Mouse (Mus musculus): Measurements from ENCODE around the gene Kcnk3. TPM values are rescaled to one million over a fixed set of nuclear protein-coding genes. Genes with fewer than 3 reads are reported as not detected.
A peak's percentile ranks its signal among the peaks of the same experiment; 100 is the strongest.

Kcnk3 gene
- polyA plus RNA-seq, 1 experiment from 2014 or later, result 29.9 TPM

DNA sequence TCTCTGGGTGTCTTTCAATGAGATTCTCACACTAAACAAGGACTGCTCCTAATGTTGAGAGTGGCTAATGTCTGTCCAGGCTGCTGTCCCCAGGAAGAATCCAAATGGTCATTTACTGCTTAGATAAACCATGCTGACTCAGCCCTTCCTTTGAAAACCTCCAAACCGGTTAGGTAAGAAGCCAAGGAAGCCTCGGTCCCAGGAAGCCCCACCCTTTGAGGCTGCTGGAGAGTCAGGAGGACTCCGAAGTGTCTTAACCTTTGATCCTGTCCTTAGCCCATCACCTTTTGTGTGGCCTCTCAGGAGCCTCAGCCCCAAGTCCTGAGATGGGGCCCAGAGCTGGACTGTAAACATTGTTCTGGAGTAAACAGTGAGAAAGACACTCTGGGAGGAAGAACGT lies 61.6 kb downstream of the Kcnk3 start:
- H3K27ac ChIP-seq (ENCODE audit: low read depth), result no peak overlapping the region
- no peaks in the 10 kb centered on the region for H3K9me3 ChIP-seq (ENCODE audit: low read depth, low read length)
- no peak overlapping the region for H3K9ac ChIP-seq
- no peak for TF ChIP-seq CTCF (IDR thresholded peaks at IDR 0.05; ENCODE audit: low read depth)
- ATAC-seq (ENCODE audit: insufficient read depth) (no peak), DNase-seq (no peak)
- H3K4me2 ChIP-seq, result peak overlapping the region; percentile 93; the same call in 1 of the 2 replicates
- 49% methylated on average over 4 of the region's 4 CpGs for WGBS
- no peak overlapping the region for H3K4me3 ChIP-seq (ENCODE audit: low read depth, low read length)
- H3K36me3 ChIP-seq (ENCODE audit: insufficient read depth), result peaks cover under 1% of the 10 kb centered on the region; the same call in 1 of the 2 replicates
- H3K4me1 ChIP-seq (ENCODE audit: insufficient read depth), result no peaks in the 10 kb centered on the region
- H3K27me3 ChIP-seq (ENCODE audit: insufficient read depth, low read length), result no peaks in the 10 kb centered on the region

DNA sequence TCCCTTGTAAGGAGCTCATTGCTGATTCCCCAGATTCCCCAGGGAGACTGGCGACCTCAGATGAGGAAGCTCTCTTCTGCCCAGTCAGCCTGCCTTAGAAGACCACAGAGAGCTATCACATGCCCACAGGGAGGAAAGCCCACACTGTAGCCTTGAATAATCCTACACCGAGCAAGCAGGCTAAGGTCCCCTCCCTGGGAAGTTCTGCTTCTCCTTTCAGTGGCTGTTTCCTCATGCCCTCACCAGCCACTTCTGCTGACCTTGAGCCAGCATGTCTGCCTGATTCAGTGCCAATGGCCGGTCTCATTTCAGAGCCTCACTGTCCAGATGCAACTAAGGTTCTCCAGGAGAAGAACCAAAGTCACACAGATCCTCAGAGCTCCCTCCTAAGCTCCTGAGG lies 62.8 kb downstream of the Kcnk3 start:
- WGBS, result 80% methylated on average over 3 of the region's 3 CpGs
- Histone ChIP-seq H3K9ac (no peak overlapping the region), H3K27ac (ENCODE audit: low read depth) (no peak overlapping the region), H3K4me1 (ENCODE audit: insufficient read depth) (no peaks in the 10 kb centered on the region), H3K36me3 (ENCODE audit: insufficient read depth) (peaks cover 9% of the 10 kb centered on the region; the same call in 1 of the 2 replicates), H3K9me3 (ENCODE audit: low read depth, low read length) (no peaks in the 10 kb centered on the region), H3K4me2 (no peak overlapping the region), H3K27me3 (ENCODE audit: insufficient read depth, low read length) (no peaks in the 10 kb centered on the region), H3K4me3 (ENCODE audit: low read depth, low read length) (no peak overlapping the region)
- no peak for TF ChIP-seq CTCF (IDR thresholded peaks at IDR 0.05; ENCODE audit: low read depth)
- ATAC-seq (ENCODE audit: insufficient read depth), result no peak
- DNase-seq, result no peak

DNA sequence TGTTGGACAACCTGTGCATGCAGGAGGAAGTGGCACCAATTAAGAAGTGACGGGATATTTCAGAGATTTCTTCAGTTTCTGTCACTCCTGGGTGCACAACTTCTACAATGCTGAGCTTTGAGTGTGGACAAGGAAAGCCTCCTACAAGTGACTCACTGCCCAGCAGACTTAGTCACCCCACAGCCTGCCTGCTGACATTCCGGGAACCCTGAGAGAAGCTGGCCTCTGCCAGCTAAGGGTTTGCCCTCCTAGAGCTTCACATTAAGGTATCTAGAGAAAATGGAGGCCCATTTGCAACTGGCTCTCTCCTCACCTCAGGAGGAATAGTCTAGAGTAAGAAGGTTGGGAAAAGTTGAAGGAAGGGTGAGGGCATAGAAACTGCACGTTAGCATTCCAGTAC lies 63.6 kb downstream of the Kcnk3 start:
- Histone ChIP-seq H3K4me1 (ENCODE audit: insufficient read depth) (no peaks in the 10 kb centered on the region), H3K4me3 (ENCODE audit: low read depth, low read length) (no peak overlapping the region), H3K27me3 (ENCODE audit: insufficient read depth, low read length) (no peaks in the 10 kb centered on the region), H3K9ac (no peak overlapping the region), H3K36me3 (ENCODE audit: insufficient read depth) (peaks cover 16% of the 10 kb centered on the region; the same call in 1 of the 2 replicates), H3K27ac (ENCODE audit: low read depth) (no peak overlapping the region), H3K4me2 (no peak overlapping the region), H3K9me3 (ENCODE audit: low read depth, low read length) (no peaks in the 10 kb centered on the region)
- ATAC-seq (ENCODE audit: insufficient read depth) (no peak), DNase-seq (no peak)
- 85% methylated on average over 3 of the region's 3 CpGs for WGBS
- TF ChIP-seq CTCF (IDR thresholded peaks at IDR 0.05; ENCODE audit: low read depth), result no peak

DNA sequence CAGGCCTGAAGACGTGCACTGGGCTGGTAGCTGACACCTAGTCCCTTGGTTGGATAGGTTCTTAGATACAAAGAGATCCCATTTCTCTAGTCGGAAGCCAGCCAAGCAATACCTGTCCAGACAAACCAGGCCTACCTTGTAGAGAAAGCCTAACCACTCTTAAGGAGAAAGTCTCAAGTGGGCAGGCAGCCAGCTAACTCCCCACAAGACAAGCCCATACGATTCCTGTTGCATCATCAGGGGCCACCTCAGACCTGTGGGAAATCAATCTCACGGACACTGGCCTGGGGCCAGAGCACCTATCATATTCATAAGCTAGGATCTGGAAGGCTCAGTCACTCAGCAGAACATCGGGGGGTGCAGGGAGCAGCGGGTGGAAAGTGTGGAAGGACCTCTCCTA lies 65.3 kb downstream of the Kcnk3 start:
- no peak for DNase-seq
- no peak; the same call in 1 of the 2 replicates for ATAC-seq (ENCODE audit: insufficient read depth)
- no peak overlapping the region for H3K9ac ChIP-seq
- no peaks in the 10 kb centered on the region for H3K9me3 ChIP-seq (ENCODE audit: low read depth, low read length)
- no peaks in the 10 kb centered on the region for H3K4me1 ChIP-seq (ENCODE audit: insufficient read depth)
- no peak overlapping the region for H3K27ac ChIP-seq (ENCODE audit: low read depth)
- H3K4me3 ChIP-seq (ENCODE audit: low read depth, low read length), result no peak overlapping the region
- H3K4me2 ChIP-seq, result no peak overlapping the region
- no peaks in the 10 kb centered on the region for H3K27me3 ChIP-seq (ENCODE audit: insufficient read depth, low read length)
- no peak for TF ChIP-seq CTCF (IDR thresholded peaks at IDR 0.05; ENCODE audit: low read depth)
- peaks cover 33% of the 10 kb centered on the region; the same call in 1 of the 2 replicates for H3K36me3 ChIP-seq (ENCODE audit: insufficient read depth)
- 69% methylated on average over 6 of the region's 6 CpGs for WGBS

DNA sequence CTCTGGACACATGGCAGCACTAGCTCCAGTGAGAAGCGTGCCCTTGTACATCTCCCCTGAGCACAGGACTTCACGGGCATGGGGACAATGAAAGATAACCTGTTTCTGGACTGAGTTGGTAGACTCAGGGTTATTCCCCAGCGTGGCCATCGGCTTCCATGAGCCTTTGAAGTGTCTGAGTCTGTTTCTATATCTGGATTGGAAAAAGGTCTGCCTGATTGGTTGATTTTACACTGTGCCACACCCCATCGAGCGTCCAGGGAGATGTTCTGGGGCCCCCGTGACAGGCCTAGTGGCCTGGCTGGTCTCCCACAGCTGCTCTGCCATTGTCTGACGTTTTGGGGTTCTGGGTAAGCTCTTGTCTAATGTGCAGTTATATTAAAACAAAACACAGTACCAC lies 67.1 kb downstream of the Kcnk3 start:
- no peak for TF ChIP-seq CTCF (IDR thresholded peaks at IDR 0.05; ENCODE audit: low read depth)

DNA sequence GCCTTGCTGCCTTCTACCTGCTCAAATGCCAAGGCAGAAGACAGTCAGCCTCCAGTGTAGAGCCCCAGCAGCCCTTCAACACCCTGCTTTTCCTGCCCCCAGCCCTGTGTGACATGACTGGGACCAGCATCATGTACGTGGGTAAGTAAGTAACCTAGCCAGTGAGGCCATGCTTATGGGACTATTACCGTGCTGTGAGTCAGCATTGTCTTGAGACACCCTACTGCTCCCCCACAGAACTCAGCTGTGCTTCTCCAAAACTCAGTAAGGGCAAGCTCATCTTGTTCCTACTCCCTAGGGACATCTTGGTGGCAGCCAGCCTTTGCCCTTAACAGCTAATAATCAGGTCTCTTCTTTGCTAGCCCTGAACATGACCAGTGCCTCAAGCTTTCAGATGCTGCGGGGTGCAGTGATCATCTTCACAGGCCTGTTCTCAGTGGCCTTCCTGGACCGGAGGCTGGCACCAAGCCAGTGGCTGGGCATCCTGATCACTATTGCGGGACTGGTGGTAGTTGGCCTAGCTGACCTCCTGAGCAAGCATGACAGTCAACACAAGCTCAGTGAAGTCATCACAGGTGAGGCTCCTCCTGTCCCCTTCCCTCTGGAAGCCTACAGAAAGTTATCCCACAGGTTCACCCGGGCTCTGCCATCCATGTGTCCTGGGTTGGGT lies 67.7 kb downstream of the Kcnk3 start:
- no peak overlapping the region for H3K4me3 ChIP-seq (ENCODE audit: low read depth, low read length)
- 85% methylated on average over 6 of the region's 6 CpGs for WGBS
- peaks cover 34% of the 10 kb centered on the region; the same call in 1 of the 2 replicates for H3K36me3 ChIP-seq (ENCODE audit: insufficient read depth)
- H3K27ac ChIP-seq (ENCODE audit: low read depth), result no peak overlapping the region
- no peak for ATAC-seq (ENCODE audit: insufficient read depth)
- no peak for DNase-seq
- no peak overlapping the region for H3K4me2 ChIP-seq
- H3K9me3 ChIP-seq (ENCODE audit: low read depth, low read length), result no peaks in the 10 kb centered on the region
- H3K27me3 ChIP-seq (ENCODE audit: insufficient read depth, low read length), result no peaks in the 10 kb centered on the region
- TF ChIP-seq CTCF (IDR thresholded peaks at IDR 0.05; ENCODE audit: low read depth), result no peak
- H3K4me1 ChIP-seq (ENCODE audit: insufficient read depth), result no peaks in the 10 kb centered on the region
- no peak overlapping the region for H3K9ac ChIP-seq

More for the DNA sequence above, 67.1 kb downstream of the Kcnk3 start:
- H3K4me3 ChIP-seq (ENCODE audit: low read depth, low read length), result no peak overlapping the region
- H3K9me3 ChIP-seq (ENCODE audit: low read depth, low read length), result no peaks in the 10 kb centered on the region
- ATAC-seq (ENCODE audit: insufficient read depth), result no peak
- no peak for DNase-seq
- H3K27ac ChIP-seq (ENCODE audit: low read depth), result no peak overlapping the region
- H3K36me3 ChIP-seq (ENCODE audit: insufficient read depth), result peaks cover 34% of the 10 kb centered on the region; the same call in 1 of the 2 replicates
- H3K4me2 ChIP-seq, result no peak overlapping the region
- no peaks in the 10 kb centered on the region for H3K4me1 ChIP-seq (ENCODE audit: insufficient read depth)
- 79% methylated on average over 8 of the region's 8 CpGs for WGBS
- no peak overlapping the region for H3K9ac ChIP-seq
- no peaks in the 10 kb centered on the region for H3K27me3 ChIP-seq (ENCODE audit: insufficient read depth, low read length)

DNA sequence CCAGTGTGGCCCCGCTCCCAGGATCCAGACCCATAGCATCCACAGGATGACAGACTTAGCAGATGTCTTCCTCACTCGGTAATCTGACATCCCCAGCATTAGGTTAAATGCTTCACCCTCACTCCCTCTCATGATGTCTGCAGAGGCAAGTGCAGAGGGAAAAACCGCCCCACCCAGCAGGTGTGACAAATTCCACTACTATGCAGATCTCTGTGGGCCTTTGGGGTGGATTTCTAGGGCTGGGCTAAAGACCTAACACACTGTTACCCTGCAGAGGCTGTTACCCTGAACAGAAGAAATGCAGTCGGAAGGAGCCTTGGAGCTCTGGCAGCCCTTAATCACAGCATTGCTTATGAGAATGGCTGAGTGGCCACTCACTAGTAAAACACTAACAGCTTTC lies 71.1 kb downstream of the Kcnk3 start:
- H3K27me3 ChIP-seq (ENCODE audit: insufficient read depth, low read length), result no peaks in the 10 kb centered on the region
- no peak overlapping the region for H3K4me2 ChIP-seq
- no peaks in the 10 kb centered on the region for H3K4me1 ChIP-seq (ENCODE audit: insufficient read depth)
- no peak for ATAC-seq (ENCODE audit: insufficient read depth)
- TF ChIP-seq CTCF (IDR thresholded peaks at IDR 0.05; ENCODE audit: low read depth), result no peak
- H3K36me3 ChIP-seq (ENCODE audit: insufficient read depth), result peaks cover 34% of the 10 kb centered on the region; the same call in 1 of the 2 replicates
- H3K9ac ChIP-seq, result no peak overlapping the region
- no peaks in the 10 kb centered on the region for H3K9me3 ChIP-seq (ENCODE audit: low read depth, low read length)
- no peak for DNase-seq
- 75% methylated on average over 4 of the region's 4 CpGs for WGBS
- no peak overlapping the region for H3K4me3 ChIP-seq (ENCODE audit: low read depth, low read length)
- H3K27ac ChIP-seq (ENCODE audit: low read depth), result no peak overlapping the region
